Mouse (Mus musculus): ENCODE data around the gene Abhd17a.
"Not testable (repeated sequence)": the region's sequence is repeated elsewhere in the genome, so short reads cannot be mapped to it uniquely, and the experiment has no call there.

The Abhd17a gene

DNA sequence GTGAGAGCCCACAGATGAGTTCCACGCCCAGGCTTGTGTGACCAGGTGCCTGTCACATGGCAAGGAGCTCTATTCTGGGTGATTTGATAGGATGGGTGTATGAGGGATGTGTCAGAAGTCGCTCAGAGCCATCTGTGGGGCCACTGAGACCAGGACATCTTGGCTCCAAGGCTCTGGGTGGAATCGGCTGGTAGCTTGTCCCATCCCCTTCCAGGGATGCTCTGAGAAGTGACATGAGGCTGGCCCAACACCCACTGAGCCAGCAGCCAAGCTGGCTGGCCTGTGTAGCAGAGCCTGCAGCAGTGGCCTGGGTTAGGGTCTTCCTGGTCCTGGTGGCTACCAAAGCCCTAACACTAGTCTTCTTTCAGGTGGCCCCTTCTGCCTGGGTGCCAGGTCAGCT is 18.3 kb upstream of the Abhd17a start:
- DNase-seq (ENCODE audit: low spot score) = no peak

DNA sequence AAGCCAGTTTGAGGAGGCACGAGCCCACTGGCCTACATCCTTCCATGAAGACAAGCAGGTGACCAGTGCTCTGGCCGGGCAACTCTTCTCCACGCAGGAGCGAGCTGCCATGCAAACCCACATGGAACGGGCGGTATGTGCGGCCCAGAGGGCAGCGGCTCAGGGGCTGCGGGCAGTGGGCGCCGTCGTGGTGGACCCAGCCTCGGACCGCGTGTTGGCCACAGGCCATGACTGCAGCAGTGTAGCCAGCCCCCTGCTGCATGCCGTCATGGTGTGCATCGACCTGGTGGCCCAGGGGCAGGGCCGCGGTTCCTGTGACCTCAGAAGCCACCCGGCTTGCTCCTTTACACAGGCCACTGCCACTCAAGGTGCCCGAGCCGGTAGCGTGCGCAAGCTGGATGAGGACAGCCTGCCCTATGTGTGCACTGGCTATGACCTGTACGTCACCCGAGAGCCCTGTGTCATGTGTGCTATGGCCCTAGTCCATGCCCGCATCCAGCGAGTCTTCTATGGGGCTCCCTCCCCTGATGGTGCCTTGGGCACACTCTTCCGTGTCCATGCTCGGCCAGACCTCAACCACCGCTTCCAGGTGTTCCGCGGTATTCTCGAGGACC is 16.7 kb upstream of the Abhd17a start:
- DNase-seq (ENCODE audit: low spot score) = no peak

DNA sequence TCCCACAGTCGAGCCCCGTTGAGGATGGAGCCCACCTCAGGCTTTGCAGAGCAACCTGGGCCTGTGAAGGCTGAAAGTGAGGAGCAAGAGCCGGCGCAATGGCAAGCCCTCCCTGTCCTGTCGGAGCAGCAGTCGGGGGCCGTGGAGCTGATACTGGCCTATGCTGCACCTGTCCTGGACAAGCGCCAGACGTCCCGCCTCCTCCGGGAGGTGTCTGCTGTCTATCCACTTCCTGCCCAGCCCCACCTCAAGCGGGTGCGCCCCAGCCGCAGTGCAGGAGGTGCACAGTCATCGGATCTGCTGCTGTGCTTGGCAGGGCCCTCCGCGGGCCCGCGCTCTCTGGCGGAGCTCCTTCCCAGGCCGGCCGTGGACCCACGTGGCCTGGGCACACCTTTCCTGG is 16.2 kb upstream of the Abhd17a start:
- DNase-seq (ENCODE audit: low spot score) = no peak

- DNase-seq (ENCODE audit: low spot score) = not testable (repeated sequence)
Observed at GRCm38 (mm10) chr10:80605721-80606120, 15.6 kb upstream of the Abhd17a start, which contains the start of gene Gm49322. TSS of gene Gm49322 (plus strand) at chr10:80606021.

- no peak for DNase-seq (ENCODE audit: low spot score)
Observed at GRCm38 (mm10) chr10:80604988-80605387, 14.8 kb upstream of the Abhd17a start.

GRCm38 (mm10) chr10:80604001-80604509 is 13.9 kb upstream of the Abhd17a start:
- DNase-seq (ENCODE audit: low spot score) = no peak

DNA sequence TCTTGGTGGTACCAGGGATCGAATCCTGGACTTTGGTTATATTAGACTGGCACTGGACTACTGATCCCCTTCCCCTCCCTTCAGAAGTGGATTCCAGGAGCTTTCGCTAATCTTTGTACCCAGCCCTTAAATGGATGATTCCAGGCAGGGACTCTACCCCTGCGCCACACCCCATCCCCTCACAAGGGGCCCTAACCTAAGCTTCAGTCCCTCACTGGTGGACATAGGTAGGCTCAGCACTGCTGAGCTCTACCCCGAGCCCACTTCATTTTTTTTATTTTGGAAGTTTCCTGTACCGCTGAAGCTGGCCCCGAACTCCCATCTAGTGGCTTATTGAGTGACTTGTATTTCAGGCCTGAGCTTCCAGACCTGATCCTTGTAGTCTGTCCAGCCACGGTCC is 13.2 kb upstream of the Abhd17a start:
- no peak for DNase-seq (ENCODE audit: low spot score)

DNA sequence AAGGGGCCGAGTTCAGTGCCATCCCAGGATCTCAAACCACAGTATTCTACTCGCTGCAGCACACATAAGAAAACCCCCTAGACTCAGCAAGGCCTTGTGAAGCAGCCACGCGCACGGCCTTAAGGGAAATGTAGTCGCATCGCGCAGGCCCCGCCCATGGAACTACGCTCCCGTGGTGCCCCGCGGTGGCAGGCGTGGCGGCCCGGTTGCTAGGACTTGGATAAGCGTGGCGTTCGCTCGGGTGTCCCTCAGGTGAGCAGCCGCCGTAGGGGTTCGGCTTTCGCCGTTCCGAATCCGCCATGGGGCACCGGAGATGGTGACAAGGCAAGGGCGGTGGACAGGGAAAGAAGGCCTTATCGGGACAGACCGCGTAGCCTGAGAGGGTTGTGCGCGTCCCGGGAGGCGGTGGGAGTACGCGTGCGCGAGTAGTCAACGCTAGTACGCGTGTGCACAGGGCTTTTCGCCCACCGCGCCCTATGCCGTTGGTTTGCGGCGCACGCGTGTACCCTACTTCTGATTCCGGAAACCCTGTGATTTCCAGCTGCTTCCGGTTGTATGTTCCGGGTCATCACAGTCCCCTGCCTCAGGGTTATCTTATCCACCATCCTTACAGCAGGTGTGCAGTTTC is 12.7 kb upstream of the Abhd17a start, which contains the start of the genes Scamp4 and Adat3:
Gene Scamp4, plus strand, starts transcription at position 175 of the 628 bp plus-strand sequence.
Gene Adat3, plus strand, starts transcription at position 183 of the 628 bp plus-strand sequence.
- DNase-seq (ENCODE audit: low spot score) = peak; percentile 93

- DNase-seq (ENCODE audit: low spot score) = no peak
Observed at GRCm38 (mm10) chr10:80596318-80596717, 6.2 kb upstream of the Abhd17a start.

- DNase-seq (ENCODE audit: low spot score) = no peak
Observed at GRCm38 (mm10) chr10:80589127-80589878, 838 bp downstream of the Abhd17a start.

DNA sequence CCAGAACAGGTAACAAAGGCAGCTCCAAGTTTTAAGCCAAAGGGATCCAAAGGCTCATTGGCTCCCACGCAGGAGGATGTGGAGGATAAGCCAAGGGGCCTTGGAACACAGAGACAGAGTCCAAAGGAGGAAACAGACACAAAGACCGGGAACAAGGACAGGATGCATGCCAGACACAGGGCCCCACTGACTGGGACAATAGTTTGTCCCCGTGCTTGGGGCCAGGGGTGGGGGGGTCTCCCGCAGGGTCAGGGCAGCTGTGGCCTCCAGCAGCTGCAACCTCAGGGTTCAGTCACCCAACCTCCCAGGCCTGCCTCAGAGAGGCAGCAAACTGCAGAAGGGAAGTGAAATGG is 2.9 kb downstream of the Abhd17a start:
- no peak for DNase-seq (ENCODE audit: low spot score)

GRCm38 (mm10) chr10:80586407-80587304 is 3.5 kb downstream of the Abhd17a start:
- DNase-seq (ENCODE audit: low spot score) = no peak

DNA sequence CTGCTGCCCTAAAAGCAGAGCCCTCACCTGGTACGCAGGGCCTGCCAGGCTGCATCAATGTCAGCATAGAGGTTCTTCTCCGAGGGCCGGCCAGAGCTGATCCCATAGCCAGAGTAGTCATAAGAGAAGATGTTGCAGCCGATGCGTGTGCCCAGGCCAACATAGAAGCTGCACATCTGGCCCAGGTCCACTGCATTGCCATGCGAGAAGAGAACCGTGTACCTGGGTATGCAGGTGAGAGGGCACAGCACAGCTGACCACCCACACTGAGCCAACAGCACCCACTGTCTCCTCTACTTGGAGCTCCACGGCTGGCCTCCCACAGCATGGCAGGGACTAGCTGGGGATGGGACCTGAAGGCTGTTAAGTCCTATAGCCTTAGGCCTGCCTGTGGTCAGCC is 4.6 kb downstream of the Abhd17a start:
- DNase-seq (ENCODE audit: low spot score) = no peak

DNA sequence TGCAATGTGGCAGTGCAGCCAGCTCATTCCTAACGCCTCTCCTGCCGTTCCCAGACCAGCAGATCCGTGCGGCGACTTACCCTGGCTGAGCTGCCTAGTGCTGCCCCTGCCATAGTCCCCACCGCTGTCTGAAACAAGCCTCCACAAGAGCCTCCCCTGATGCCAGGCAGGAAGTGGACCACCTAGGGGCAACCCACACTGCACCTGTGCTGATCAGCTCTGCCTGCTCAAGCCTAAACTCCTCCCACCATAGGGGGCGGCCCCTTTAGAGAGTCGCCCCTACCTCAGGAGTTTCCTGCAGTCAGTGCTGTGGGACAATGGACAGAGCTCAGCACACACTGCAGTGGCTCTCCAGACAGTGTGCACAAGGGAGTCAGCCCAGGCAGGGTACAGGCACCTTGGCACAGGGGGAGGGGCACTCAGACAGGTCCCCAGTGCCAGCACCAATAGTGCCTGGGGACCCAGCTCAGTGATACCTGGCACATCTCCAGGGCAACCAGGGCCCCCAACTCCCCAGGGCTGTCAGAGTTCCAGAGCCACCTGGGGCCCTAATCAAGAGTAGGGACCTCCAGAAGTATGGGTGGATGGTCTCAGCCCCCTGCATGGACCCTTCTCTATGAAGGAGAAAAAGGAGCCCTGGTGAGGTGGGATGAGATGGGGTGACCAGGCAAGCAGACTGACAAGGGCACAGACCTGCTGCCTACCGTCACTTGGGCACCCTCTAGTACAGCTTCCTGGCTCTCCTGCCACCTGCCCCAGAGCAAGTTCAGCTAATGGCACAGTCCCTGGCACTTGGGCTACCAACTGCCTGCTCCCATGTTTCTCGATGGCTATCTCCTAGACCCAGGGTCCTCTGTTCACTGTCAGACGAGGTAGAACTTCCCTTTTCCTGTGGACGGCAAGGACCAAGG is 5.2 kb downstream of the Abhd17a start:
- no peak for DNase-seq (ENCODE audit: low spot score)

- DNase-seq (ENCODE audit: low spot score) = no peak
Observed at GRCm38 (mm10) chr10:80584045-80584488, 6.1 kb downstream of the Abhd17a start.

- DNase-seq (ENCODE audit: low spot score) = no peak
Observed at GRCm38 (mm10) chr10:80583047-80583446, 7.1 kb downstream of the Abhd17a start.

DNA sequence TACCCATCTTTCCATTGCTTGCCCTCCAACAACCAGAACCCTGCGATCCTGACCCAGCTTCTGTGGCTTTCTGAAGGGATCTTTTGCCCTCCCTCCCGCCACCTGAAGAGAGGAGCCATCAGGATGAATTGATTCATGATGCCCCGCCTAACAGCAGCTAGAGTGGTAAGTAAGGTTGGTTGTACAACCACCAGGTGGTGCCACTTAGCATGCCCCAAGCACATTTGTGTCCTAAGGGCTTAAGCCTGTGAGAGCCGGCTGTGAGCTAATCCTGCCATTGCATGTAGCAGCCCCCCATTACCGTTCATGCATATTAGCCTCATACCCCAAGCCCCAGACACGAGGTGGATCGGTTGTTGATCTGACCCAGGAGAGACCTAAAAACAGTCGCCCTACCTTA is 11.2 kb downstream of the Abhd17a start:
- DNase-seq (ENCODE audit: low spot score) = peak; percentile 48

- peak; percentile 86 for DNase-seq (ENCODE audit: low spot score)
Observed at GRCm38 (mm10) chr10:80578131-80578750, 11.9 kb downstream of the Abhd17a start.

- peak; percentile 99 for DNase-seq (ENCODE audit: low spot score)
Observed at GRCm38 (mm10) chr10:80577195-80578130, 12.7 kb downstream of the Abhd17a start, which contains the start of gene Klf16. TSS of gene Klf16 (minus strand) at chr10:80577321.
